Mouse (Mus musculus): Measurements from ENCODE around the gene Wdr34. TPM values are rescaled to one million over a fixed set of nuclear protein-coding genes. Genes with fewer than 3 reads are reported as not detected.
"Not testable (repeated sequence)": the region's sequence is repeated elsewhere in the genome, so short reads cannot be mapped to it uniquely, and the experiment has no call there.

The Wdr34 gene
- polyA plus RNA-seq, 1 experiment from 2014 or later: 59.6 TPM

- H3K27ac ChIP-seq: no peak overlapping the region
- WGBS: 7% methylated on average over 3 of the region's 3 CpGs
- H3K9ac ChIP-seq (replicated peaks): no peak overlapping the region
- no peaks in the 10 kb centered on the region for H3K9me3 ChIP-seq
- H3K4me1 ChIP-seq (replicated peaks): peaks cover 48% of the 10 kb centered on the region
- H3K27me3 ChIP-seq: no peaks in the 10 kb centered on the region
- no peak for ATAC-seq
- H3K36me3 ChIP-seq: peaks cover 3% of the 10 kb centered on the region
- peak overlapping the region; percentile 72 for H3K4me2 ChIP-seq (replicated peaks)
- H3K4me3 ChIP-seq (replicated peaks): peak overlapping the region; percentile 48
Observed at GRCm38 (mm10) chr2:30063791-30064190, 15.1 kb upstream of the Wdr34 start.

- H3K9me3 ChIP-seq: no peaks in the 10 kb centered on the region
- H3K27me3 ChIP-seq: no peaks in the 10 kb centered on the region
- peak overlapping the region; percentile 48 for H3K4me3 ChIP-seq (replicated peaks)
- WGBS: 4% methylated on average over 8 of the region's 8 CpGs
- no peaks in the 10 kb centered on the region for H3K36me3 ChIP-seq
- H3K4me2 ChIP-seq (replicated peaks): peak overlapping the region; percentile 72
- peaks cover 43% of the 10 kb centered on the region for H3K4me1 ChIP-seq (replicated peaks)
- ATAC-seq: no peak
- H3K9ac ChIP-seq (replicated peaks): peak overlapping the region; percentile 69
- peak overlapping the region; percentile 78 for H3K27ac ChIP-seq
Observed at GRCm38 (mm10) chr2:30063235-30063634, 14.6 kb upstream of the Wdr34 start.

GRCm38 (mm10) chr2:30062249-30063093, 13.8 kb upstream of the Wdr34 start:
- no peaks in the 10 kb centered on the region for H3K27me3 ChIP-seq
- WGBS: under 1% methylated on average over 40 of the region's 40 CpGs
- H3K27ac ChIP-seq: peak overlapping the region; percentile 78
- H3K36me3 ChIP-seq: no peaks in the 10 kb centered on the region
- peak; percentile 29 for ATAC-seq
- H3K4me2 ChIP-seq (replicated peaks): peak overlapping the region; percentile 72
- no peaks in the 10 kb centered on the region for H3K9me3 ChIP-seq
- H3K9ac ChIP-seq (replicated peaks): peak overlapping the region; percentile 69
- peaks cover 37% of the 10 kb centered on the region for H3K4me1 ChIP-seq (replicated peaks)
- H3K4me3 ChIP-seq (replicated peaks): peak overlapping the region; percentile 48

GRCm38 (mm10) chr2:30061215-30062166, 12.8 kb upstream of the Wdr34 start:
- H3K9me3 ChIP-seq: no peaks in the 10 kb centered on the region
- H3K9ac ChIP-seq (replicated peaks): peak overlapping the region; percentile 69
- peak overlapping the region; percentile 48 for H3K4me3 ChIP-seq (replicated peaks)
- peaks cover 37% of the 10 kb centered on the region for H3K4me1 ChIP-seq (replicated peaks)
- peak overlapping the region; percentile 72 for H3K4me2 ChIP-seq (replicated peaks)
- no peaks in the 10 kb centered on the region for H3K27me3 ChIP-seq
- no peaks in the 10 kb centered on the region for H3K36me3 ChIP-seq
- no peak for ATAC-seq
- 8% methylated on average over 37 of the region's 37 CpGs for WGBS
- peak overlapping the region; percentile 78 for H3K27ac ChIP-seq

DNA sequence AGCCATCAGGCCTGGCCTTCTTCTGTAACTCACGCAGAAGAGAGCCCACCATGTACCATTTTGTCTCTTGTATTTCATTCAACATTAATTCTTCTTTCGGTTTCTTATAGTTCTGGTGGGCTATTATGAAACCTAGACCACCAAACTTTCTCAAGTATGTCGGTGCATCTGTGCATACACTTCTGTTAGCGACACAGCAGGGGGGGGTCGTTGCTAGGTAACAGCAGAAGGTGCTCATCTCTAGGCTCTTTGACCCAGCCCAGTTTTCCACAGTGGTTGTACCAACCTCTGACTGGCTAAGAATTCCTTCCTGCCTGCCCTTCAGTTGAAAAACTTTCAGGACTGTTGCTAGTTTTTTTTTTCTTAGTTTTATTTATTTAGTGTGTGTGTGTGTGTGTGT, 9.7 kb upstream of the Wdr34 start:
- no peaks in the 10 kb centered on the region for H3K36me3 ChIP-seq
- H3K27ac ChIP-seq: no peak overlapping the region
- WGBS: 23% methylated on average over 5 of the region's 5 CpGs
- no peak overlapping the region for H3K4me3 ChIP-seq (replicated peaks)
- H3K4me2 ChIP-seq (replicated peaks): no peak overlapping the region
- no peak overlapping the region for H3K9ac ChIP-seq (replicated peaks)
- no peaks in the 10 kb centered on the region for H3K9me3 ChIP-seq
- H3K4me1 ChIP-seq (replicated peaks): peaks cover 20% of the 10 kb centered on the region
- 0 out of 2 replicates have a peak, but pooled peaks cover 5% of the 10 kb centered on the region for H3K27me3 ChIP-seq
- no peak for ATAC-seq

GRCm38 (mm10) chr2:30057223-30057904, 8.7 kb upstream of the Wdr34 start, which contains the start of gene Set:
Gene Set, plus strand, starts transcription at chr2:30057378.
- Histone ChIP-seq H3K4me1 (replicated peaks) (peaks cover 11% of the 10 kb centered on the region), H3K4me3 (replicated peaks) (no peak within 1 kb of the TSS), H3K27ac (no peak within 1 kb of the TSS), H3K9ac (replicated peaks) (no peak within 1 kb of the TSS), H3K36me3 (no peaks in the 10 kb centered on the region), H3K4me2 (replicated peaks) (no peak within 1 kb of the TSS), H3K9me3 (no peaks in the 10 kb centered on the region), H3K27me3 (0 out of 2 replicates have a peak, but pooled peaks cover 5% of the 10 kb centered on the region)
- 50% methylated on average over 12 of the region's 12 CpGs for WGBS
- no peak for ATAC-seq

DNA sequence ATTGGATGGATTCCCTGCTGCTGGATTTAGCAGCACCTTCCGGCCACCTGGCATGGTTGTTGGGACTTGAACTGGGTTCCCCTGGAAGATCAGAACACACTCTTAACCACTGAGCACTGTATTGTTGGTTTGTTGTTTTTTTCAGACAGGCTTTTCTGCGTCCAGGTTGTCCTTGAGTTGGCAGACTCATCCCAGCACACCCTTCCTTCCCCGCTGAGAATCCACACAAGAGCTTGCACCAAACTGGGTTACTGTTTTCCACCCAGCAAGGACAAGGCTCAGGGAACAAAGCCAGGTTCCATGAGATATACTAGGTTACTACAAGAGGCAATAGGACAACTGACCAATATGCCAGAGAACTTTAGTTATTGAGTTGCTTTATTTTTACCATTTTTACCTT, 8.1 kb upstream of the Wdr34 start:
- Histone ChIP-seq H3K4me2 (replicated peaks) (no peak overlapping the region), H3K4me3 (replicated peaks) (no peak overlapping the region), H3K9me3 (no peaks in the 10 kb centered on the region), H3K27me3 (0 out of 2 replicates have a peak, but pooled peaks cover 5% of the 10 kb centered on the region), H3K36me3 (no peaks in the 10 kb centered on the region), H3K4me1 (replicated peaks) (peaks cover 5% of the 10 kb centered on the region), H3K27ac (no peak overlapping the region), H3K9ac (replicated peaks) (no peak overlapping the region)
- WGBS: 83% methylated on average over 3 of the region's 3 CpGs
- ATAC-seq: no peak

DNA sequence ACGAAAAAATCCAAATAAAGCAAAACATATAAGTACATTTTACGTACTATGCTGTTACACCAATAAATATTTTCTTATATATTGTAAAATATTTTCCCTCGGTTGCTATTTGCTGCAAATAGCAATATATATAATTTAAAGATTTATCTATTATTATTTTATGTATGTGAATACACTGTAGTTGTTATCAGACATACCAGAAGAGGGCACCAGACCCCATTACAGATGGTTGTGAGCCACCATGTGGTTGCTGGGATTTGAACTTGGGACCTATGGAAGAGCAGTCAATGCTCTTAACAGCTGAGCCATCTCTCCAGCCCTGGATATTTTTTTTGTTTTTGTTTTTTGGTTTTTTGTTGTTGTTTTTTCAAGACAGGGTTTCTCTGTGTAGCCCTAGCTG, 6.6 kb upstream of the Wdr34 start:
- not testable (repeated sequence) for H3K36me3 ChIP-seq; H3K27ac ChIP-seq; H3K4me3 ChIP-seq (replicated peaks); H3K9me3 ChIP-seq; H3K4me2 ChIP-seq (replicated peaks); H3K9ac ChIP-seq (replicated peaks); H3K27me3 ChIP-seq; ATAC-seq; H3K4me1 ChIP-seq (replicated peaks)
- 97% methylated on average over 3 of the region's 3 CpGs for WGBS

GRCm38 (mm10) chr2:30051992-30052761, 3.5 kb upstream of the Wdr34 start:
- WGBS: 43% methylated on average over 6 of the region's 6 CpGs
- peaks cover 5% of the 10 kb centered on the region; the same call in 1 of the 2 replicates for H3K4me1 ChIP-seq (replicated peaks)
- no peak overlapping the region for H3K4me3 ChIP-seq (replicated peaks)
- H3K27me3 ChIP-seq: 0 out of 2 replicates have a peak, but pooled peaks cover 5% of the 10 kb centered on the region
- no peak overlapping the region for H3K27ac ChIP-seq
- no peak for ATAC-seq
- H3K36me3 ChIP-seq: no peaks in the 10 kb centered on the region
- no peak overlapping the region for H3K9ac ChIP-seq (replicated peaks)
- H3K9me3 ChIP-seq: no peaks in the 10 kb centered on the region
- no peak overlapping the region for H3K4me2 ChIP-seq (replicated peaks)

DNA sequence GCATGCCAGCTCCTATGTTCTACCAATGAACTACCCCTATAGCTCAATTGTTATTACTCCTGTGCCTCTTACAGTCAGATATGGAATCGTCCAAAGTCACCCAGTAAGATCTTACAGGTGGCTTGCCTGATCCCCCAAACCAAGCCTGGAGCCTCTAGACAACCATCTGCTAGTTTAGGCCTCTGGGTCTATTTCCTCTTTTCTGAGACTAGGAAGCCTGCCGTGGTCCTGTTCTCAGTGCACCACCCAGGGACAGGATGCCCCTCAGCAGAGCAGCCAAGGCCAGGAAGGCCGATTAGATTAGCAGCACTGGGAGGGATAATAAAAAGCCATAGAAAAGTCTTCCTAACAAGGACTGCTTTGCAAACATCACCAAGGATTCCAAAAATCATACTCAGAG, 1.1 kb upstream of the Wdr34 start:
- peaks cover 10% of the 10 kb centered on the region for H3K36me3 ChIP-seq
- H3K9me3 ChIP-seq: no peaks in the 10 kb centered on the region
- H3K9ac ChIP-seq (replicated peaks): no peak overlapping the region
- no peak overlapping the region for H3K4me3 ChIP-seq (replicated peaks)
- H3K4me2 ChIP-seq (replicated peaks): no peak overlapping the region
- 91% methylated on average over 3 of the region's 3 CpGs for WGBS
- 0 out of 2 replicates have a peak, but pooled peaks cover 5% of the 10 kb centered on the region for H3K27me3 ChIP-seq
- no peak overlapping the region for H3K27ac ChIP-seq
- peaks cover 5% of the 10 kb centered on the region; the same call in 1 of the 2 replicates for H3K4me1 ChIP-seq (replicated peaks)
- ATAC-seq: no peak

DNA sequence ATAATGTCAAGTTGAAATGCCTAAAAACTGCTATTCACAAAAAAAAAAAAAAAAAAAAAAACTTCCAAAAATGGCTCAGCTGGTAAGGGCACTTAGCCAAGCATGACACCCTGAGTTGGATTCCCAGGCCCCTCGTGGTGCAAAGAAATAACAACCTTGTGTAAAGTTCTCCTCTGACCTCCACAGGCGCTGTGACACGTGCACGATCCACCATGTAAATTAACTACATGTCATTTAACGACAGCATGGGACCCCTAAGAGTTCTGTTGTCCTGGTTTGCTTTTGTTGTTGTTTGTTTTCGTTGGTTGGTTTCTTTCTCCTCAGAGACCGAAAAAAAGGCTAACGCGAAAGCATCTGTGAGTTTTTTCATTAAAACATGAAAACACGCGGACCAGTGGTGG, 580 bp downstream of the Wdr34 start:
- peak overlapping the region; percentile 74 for H3K9ac ChIP-seq (replicated peaks)
- 0 out of 2 replicates have a peak, but pooled peaks have one; percentile 18 for ATAC-seq
- peak overlapping the region; percentile 92 for H3K27ac ChIP-seq
- H3K4me1 ChIP-seq (replicated peaks): peaks cover 5% of the 10 kb centered on the region; the same call in 1 of the 2 replicates
- WGBS: 57% methylated on average over 11 of the region's 11 CpGs
- peak overlapping the region; percentile 61 for H3K4me3 ChIP-seq (replicated peaks)
- H3K27me3 ChIP-seq: no peaks in the 10 kb centered on the region
- no peaks in the 10 kb centered on the region for H3K9me3 ChIP-seq
- H3K36me3 ChIP-seq: peaks cover 13% of the 10 kb centered on the region
- peak overlapping the region; percentile 63 for H3K4me2 ChIP-seq (replicated peaks)
